Mouse (Mus musculus) cerebellum, postnatal 25 days (tissue): Measurements from ENCODE around the gene Olfr963.
"Not testable (repeated sequence)": the region's sequence is repeated elsewhere in the genome, so short reads cannot be mapped to it uniquely, and the experiment has no call there.

Experiments used
- DNase-seq, 2 experiments: peaks; one replicate each; pipeline ENCODE4 v3.0.0; 2021; ENCODE audit warnings: mixed read lengths in 2 of 2

The Olfr963 gene

DNA sequence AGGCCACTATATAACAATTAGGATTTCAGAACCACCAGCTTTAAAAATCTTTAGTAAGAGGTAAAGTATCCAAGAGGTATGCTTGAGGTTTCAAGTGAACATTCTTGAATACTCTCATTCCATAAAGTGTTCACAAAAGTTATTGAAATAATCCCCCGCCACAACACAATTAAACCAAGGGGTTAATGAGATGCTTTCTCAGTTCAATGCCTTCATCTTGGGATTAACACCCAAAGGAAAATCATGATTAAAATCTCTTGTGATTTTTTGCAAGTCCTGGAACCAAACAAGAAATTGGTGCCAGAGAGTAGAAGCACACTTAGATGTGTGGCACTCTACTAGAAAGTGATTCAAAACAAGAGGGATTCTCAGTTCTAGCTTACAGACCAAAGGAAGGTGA, at the start of gene Olfr963:
Gene Olfr963, plus strand, starts transcription at position 301 of the 400 bp plus-strand sequence.
- DNase-seq: no peak

DNA sequence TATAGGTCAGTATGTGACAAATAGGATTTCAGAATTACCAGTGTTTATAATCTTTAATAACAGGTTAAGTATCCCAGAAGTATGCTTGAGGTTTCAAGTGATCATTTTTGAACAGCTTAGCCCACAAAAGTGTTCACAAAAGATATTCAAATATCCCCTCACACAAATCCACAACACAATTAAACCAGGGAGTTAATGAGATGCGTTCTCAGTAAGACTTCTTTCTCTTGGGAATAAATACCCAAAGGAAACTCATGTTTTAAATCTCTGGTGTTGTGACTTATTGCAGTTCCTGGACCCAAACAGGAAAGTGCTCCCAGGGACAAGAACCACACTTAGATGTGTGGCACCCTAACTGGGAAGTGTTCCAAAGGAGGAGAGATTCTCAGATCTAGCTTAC, 45.9 kb upstream of the Olfr963 start, which contains the start of gene Olfr960:
Gene Olfr960, plus strand, starts transcription at position 301 of the 400 bp plus-strand sequence.
- no peak for DNase-seq

DNA sequence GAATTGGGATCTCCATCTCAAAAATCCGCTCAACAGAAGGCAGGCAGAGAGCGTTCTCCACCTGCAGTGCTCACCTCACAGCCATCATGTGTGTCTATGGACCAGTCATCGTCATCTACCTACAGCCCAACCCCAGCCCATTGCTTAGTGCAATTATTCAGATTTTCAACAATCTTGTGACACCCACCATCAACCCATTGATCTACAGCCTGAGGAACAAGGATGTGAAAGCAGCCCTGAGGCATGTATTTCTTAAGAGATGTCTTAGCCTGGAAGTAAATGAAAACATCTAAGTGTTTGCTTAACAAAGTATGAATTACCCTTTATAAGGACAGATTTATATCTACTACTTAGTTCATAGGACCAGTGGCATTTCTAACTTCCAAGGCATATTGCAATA, 43.2 kb upstream of the Olfr963 start:
- no peak for DNase-seq

DNA sequence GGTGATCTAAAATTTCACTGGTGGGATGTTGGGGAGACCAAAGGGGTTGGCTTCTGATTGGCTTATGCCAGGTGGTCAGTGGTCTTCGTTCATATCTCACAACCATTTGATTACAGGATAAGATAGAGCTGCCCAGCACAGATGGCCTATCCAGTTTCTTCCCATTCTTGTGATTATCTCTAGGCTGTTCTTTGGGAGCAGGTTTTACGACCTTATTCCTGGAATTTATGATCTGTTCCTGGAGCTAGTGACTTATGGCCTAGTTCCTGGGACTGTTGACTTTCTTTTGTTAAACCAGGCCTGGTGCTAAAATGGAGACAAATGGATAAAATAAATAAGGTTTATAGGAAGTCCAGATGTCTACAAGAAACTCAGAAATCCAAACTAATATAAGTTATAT, 42.3 kb upstream of the Olfr963 start:
- DNase-seq: no peak

DNA sequence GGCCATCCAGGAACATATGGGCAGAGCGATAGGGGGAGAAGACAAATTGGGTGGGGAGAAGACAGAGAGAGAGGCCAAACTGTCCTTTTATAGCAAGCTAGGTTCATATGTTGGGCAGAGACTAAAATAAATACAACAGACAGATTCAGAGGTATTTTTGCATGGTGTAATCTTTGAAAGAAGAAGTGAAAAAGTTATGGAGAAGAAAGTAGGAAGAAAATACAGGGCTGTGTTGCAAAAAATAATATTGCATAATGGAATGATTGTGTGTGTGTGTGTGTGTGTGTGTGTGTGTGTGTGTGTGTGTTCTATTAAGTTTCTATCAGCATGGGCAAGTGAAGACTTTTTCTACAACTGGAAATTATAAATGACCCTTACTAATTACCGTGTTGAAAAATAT, 37.9 kb upstream of the Olfr963 start:
- no peak for DNase-seq

DNA sequence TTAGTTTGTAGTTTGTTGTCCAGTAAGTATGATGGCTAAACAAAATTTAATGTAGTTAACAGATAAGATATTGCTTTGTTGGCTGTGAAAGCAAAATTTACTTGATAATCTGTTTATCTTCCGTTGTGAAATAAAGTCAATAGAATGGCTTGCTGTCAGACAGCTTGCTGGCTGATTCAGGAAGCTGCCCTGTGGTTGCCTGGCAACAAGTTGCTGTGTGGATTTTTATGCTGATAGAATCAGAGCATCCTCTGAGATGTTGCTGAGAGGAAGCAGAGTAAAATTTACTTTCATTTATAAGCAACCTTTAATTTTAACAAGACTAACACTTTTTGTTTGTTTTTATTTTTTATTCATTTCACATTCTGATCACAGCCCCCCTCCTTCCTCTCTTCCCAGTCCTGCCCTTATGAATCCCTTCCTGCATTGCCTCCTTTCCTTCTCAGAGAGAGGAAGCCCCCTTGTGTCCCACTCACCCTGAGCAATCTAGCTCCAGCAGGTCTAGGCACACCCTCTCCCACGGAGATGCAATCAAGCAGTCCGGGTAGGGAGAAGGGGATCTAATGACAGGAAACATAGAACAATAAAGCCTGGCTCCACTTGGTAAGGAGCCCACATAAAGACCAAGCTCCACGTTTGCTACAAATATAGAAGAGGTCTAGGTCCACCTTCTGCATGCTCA, 33.0 kb upstream of the Olfr963 start:
- no peak for DNase-seq

DNA sequence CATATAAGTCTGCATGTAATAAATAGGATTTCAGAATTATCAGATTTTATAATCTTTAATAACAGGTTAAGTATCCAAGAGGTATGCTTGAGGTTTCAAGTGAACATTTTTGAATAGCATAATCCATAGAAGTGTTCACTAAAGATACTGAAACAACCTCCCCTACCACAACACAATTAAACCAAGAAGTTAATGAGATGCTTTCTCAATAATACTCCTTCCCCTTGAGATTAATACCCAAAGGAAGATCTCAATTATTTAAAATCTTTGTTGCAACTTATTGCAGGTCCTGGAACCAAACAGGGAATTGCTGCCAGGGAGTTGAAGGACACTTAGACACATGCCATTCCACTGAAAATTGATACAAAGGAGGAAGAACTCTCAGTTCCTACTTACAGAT, 22.2 kb upstream of the Olfr963 start, which contains the start of gene Olfr961:
Gene Olfr961, plus strand, starts transcription at position 301 of the 400 bp plus-strand sequence.
- no peak for DNase-seq

DNA sequence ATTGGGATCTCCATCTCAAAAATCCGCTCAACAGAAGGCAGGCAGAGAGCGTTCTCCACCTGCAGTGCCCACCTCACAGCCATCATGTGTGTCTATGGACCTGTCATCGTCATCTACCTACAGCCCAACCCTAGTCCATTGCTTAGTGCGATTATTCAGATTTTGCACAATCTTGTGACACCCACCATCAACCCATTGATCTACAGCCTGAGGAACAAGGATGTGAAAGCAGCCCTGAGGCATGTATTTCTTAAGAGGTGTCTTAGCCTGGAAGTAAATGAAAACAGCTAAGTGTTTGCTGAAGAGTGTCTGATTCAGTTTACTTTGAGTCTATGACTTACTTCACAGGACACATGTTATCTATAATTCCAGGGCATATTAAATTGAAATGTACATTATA, 19.6 kb upstream of the Olfr963 start:
- DNase-seq: no peak

DNA sequence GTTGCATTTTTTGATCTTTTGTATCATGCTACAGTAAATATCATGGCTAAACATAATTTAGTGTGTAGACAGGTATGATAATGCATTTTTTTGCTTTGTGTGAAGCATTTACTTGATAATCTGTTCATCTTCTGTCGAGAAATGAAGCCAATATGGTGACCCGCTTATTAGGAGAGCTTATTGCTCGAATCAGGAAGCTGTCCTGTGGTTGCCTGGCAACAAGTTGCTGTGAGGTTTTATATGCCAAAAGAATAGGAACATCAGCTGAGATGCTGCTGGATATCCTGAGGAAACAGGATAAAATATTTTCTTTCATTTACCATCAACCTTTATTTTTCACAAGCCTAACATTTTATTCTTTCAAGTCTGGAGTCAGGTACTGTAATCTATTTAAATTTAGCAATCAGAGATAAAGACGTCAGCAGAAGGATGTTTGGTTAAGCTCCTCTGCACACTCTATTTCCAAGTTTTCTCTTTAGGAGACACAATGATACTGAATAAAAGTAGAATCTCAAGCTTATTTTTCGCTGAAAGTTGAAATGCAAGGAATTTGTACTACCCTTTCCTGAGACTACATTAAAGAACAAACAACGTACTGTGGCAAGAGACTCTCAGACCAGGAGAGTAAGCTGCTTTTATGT, 12.1 kb upstream of the Olfr963 start:
- no peak for DNase-seq

DNA sequence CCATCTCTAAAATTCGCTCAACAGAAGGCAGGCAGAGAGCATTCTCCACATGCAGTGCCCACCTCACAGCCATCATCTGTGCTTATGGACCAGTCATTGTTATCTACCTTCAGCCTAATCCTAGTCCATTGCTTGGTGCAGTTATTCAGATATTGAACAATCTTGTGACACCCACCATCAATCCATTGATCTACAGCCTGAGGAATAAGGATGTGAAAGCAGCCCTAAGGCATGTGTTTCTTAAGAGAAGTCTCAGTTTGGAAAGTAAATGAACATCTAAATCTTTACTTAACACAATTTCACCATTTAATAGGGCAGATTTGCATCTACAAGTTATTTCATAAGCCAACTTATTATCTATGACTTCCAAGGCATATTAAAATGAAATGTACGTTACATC, 2.7 kb downstream of the Olfr963 start:
- no peak for DNase-seq

DNA sequence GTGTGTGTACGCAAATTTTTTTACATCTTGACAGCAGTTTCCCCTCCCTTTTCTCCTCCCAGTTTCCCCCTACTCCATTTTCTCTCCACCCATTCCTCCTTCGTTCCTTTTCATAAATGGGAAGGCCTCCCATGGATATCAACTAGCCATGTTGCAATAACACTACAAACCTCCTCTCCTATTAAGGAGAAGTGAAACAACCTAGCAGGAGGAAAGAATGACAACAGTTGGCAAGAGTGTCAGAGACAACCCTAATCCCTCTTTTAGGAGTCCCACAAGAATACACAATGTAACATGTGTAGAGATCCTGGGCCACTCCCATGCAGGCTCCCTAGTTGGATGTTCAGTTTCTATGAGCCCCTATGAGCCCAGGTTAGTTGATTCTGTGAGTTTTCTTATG, 7.8 kb downstream of the Olfr963 start:
- no peak for DNase-seq

DNA sequence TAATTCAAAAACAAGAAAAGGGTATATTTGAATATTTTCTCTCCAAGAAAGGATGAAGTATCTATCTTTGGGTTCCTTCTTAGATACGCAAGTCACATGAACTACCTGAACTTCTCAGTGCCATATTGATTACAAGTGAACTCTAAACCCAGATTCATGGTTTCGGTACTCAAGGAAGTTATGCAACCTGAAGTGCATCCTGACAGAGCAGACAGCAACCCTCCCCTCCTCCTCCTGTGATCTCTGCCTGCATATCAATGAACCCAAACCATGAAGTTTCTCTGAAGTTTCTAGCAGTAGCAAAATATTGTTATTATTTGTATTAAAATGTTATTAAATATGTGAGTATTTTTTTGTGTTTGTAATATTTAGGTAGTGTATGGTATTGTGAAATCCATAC, 11.6 kb downstream of the Olfr963 start:
- DNase-seq: no peak

DNA sequence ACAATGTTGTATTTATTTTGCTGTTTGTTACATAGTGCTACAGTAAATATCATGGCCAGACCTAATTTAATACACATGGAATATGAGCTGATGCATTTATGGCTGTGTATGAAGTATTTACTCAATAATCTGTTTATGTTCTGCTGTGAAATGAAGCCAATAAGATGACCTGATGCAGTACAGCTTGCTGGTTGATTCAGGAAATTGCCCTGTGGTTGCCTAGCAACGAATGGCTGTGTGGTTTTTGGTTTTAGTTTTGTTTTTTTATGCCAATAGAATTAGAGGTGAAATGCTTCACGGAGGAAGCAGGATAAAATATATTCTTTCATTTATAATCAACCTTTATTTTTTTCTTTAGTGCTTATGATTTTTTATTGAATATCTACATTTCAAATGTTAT, 12.3 kb downstream of the Olfr963 start:
- DNase-seq: no peak

DNA sequence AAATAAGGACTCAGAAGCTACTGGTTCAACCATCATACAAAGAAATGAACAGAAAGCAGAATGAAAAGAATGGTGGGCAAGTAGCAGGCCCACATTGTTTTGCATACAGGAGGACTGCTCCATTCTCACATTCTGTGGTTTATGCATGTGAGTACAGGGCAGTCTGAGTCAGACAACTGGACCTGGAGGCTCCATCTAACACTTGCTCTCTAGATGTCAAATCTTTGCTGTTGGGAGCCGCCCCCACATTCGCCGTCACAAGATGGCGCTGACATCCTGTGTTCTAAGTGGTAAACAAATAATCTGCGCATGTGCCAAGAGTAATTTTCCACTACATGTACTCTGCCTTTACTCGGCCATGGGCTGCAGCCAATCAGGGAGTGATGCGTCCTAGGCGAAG, 34.1 kb downstream of the Olfr963 start:
- not testable (repeated sequence) for DNase-seq

DNA sequence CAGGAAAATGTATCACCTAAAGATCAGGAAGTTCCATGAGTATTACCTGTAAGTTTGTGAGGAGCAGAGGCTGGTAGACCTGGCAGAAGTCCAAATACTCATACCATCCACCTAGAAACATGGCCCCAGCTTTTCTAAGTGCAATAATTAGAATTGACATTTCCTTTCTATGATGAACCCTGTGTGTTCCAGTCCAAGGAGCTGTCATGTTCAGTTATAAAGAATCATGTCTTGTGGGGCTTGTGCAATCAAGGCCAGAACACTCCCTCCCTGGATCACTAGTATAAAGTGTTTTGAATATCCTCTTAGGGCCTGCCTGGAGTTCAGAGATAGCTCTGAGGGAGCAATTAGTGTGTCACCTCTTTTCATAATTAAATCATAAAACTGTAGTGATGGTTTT, 40.0 kb downstream of the Olfr963 start, which contains the start of gene Olfr149:
Gene Olfr149, minus strand, starts transcription at position 101 of the 400 bp plus-strand sequence.
- no peak for DNase-seq

DNA sequence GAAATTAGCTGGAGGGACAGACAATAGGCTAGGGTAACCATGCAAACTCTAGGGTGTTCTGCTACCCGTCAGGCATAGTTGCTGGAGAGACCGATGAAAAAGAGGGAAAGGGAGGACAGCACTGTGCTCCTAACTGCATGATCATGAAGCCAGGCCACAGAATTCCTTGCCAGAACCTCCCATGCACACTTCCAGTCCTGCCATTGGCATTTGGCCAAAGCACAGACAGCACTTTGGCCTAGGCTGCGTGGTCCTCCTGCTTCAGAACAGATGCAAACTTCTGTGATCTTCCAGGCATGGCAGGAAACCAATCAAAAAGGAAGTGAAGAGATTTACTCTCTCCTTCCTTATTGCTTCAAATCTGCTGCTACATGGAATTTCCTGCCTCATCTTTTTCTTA, 42.0 kb downstream of the Olfr963 start:
- DNase-seq: peak in 1 of 2 experiments; percentile 15

DNA sequence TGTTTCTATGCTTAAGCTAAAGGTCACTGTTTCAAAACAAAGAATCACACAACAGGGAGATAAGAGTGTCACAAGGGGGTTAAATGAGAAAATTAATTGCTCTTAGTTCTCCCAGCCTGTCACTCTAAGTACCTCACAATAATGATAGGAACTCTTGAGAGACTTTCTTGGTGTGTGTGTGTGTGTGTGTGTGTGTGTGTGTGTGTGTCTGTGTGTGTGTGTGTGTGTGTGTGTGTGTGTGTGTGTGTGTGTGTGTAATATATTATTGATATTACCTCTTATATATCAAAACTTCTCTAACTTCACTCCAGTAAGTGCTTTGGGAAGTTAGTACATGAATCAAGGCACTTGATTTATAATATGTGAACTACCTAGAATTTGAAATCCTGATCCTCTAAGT, 44.0 kb downstream of the Olfr963 start, which contains the start of gene Olfr965:
Gene Olfr965, plus strand, starts transcription at position 301 of the 400 bp plus-strand sequence.
- no peak for DNase-seq
